Mouse (Mus musculus) olfactory bulb, adult 2 months (tissue): Measurements from ENCODE around the gene Hist1h1b.

Experiments
- CTCF ChIP-seq: fragments of 200-500 bp; IDR thresholded peaks from 2 replicates; pipeline ENCODE4 v1.5.1; 2012; ENCODE audit warnings: low read depth, mild to moderate bottlenecking, low read length, moderate library complexity; ENCODE audit not compliant: insufficient read depth
- POLR2A ChIP-seq: fragments of 200-500 bp; IDR thresholded peaks from 2 replicates; pipeline ENCODE4 v1.6.1; 2012; ENCODE audit warnings: mild to moderate bottlenecking, low read depth, low read length, moderate library complexity; ENCODE audit not compliant: insufficient read depth

DNA sequence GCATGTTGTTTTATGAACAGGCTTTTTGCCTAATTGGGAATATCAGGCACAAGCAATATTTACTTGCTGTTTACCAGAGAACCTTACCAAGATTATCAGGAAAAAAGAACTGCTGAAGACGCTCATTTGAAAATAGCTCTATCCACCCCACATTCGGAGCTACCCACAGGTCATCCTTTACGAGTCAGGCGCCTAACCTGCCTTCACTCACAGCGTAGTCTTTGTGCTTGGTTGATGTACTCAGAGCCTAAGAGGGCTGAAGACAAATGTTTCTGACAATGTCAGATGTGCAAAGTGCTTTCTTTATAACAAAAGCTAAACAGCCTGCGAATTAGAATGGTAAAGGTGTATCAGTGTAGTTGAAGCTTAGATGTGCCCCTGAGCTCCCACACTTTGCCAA lies 3.9 kb upstream of the Hist1h1b start:
- TF ChIP-seq POLR2A: no peak
- TF ChIP-seq CTCF: no peak
